Mouse (Mus musculus) erythroblast, embryonic 14.5 days (primary cell): ENCODE data around the gene Rbfox1.

Source experiments
- GATA1 ChIP-seq: IDR thresholded peaks from 2 replicates; pipeline ENCODE4 v1.6.1; 2012; ENCODE audit warnings: low read length, inconsistent platforms, mixed read lengths
- TAL1 ChIP-seq: IDR thresholded peaks from 3 replicates; pipeline ENCODE4 v1.6.1; 2012; ENCODE audit warnings: low read length, inconsistent platforms, mixed read lengths

DNA sequence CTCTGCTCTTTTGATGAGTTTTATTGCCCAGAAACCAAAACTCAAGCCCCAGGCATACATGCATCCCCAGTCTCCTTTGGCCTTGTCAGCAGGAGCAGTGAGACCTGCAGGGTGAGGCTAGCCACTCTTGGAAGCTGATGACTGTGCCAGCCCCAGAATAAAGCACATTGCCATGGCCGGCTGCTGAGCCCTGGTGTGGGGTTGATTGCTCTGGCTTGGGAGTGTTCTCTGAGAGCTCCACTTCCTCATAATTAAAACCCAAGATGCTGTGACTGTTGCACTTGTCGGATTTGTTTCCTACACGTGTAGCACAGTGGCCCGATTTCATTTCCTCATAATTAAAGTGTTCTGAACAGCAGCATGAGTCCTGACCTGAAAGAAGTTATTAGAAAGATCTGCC is 72.3 kb downstream of the Rbfox1 start:
- TF ChIP-seq GATA1: no peak
- TF ChIP-seq TAL1: no peak
